11 mouse cellular contexts compared by ENCODE assay signal in the genomic region with DNA sequence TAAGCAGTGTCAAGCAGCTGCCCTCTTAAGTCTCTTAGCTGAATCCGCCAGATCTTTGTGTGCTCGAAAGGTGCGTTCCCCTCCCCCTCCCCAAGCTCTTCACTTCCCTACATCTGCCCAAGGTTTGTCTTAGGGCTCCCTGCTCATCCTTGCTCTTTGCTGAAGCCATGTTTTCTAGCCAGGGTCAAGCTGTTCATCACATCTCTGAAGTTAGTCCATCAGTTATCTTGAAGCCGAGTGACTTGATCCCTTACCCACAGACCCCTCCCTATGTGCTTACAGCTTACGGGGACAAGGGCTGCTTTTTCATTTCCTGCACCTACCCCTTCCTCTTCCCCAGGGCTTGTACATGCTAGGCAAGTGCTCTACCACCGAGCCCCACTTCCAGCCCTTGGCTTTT. TPM values are rescaled to one million over a fixed set of nuclear protein-coding genes. Genes with fewer than 3 reads are reported as not detected.
DNase-seq lines count a peak whose midpoint lies in the region; ATAC-seq and TF ChIP-seq lines count a peak whose summit lies in the region.
"Had no signal": no experiment of that assay in that cellular context is flagged by ENCODE, and none has a peak within 500 bp of the region (broad histone marks: within the 10 kb centered on the region; RNA-seq: fewer than 3 reads in every experiment).

No protein-coding gene starts in this region.

- no peak for DNase-seq in heart, embryonic 10.5 days (ENCODE audit: low spot score)
- DNase-seq in embryonic facial prominence, embryonic 10.5 days (ENCODE audit: low spot score) = no peak
- DNase-seq in midbrain, embryonic 10.5 days (ENCODE audit: low spot score) = peak; percentile 53
- DNase-seq in stomach, postnatal 0 days (ENCODE audit: low spot score) = no peak
- DNase-seq in kidney, adult 18-20 months = no peak

- no peaks in the 10 kb centered on the region for H3K27me3 ChIP-seq in heart, embryonic 14.5 days (ENCODE audit: control insufficient read depth, insufficient read depth, low read length)
- H3K27me3 ChIP-seq in heart, embryonic 10.5 days (ENCODE audit: insufficient read depth, poor library complexity, severe bottlenecking) = no peaks in the 10 kb centered on the region
- H3K27me3 ChIP-seq in embryonic facial prominence, embryonic 10.5 days (replicated peaks; ENCODE audit: low read depth, poor library complexity, severe bottlenecking) = no peaks in the 10 kb centered on the region
- no peaks in the 10 kb centered on the region for H3K27me3 ChIP-seq in midbrain, embryonic 10.5 days (ENCODE audit: low read depth, poor library complexity, severe bottlenecking)
- no peaks in the 10 kb centered on the region for H3K27me3 ChIP-seq in stomach, postnatal 0 days (ENCODE audit: control insufficient read depth, insufficient read depth, low read length)
- H3K27me3 ChIP-seq in kidney, embryonic 16.5 days (ENCODE audit: insufficient read depth, low read length) = no peaks in the 10 kb centered on the region
- H3K27me3 ChIP-seq in kidney, embryonic 15.5 days = no peaks in the 10 kb centered on the region

- peaks cover 0 to 3% of the 10 kb centered on the region in 2 experiments; a peak in 2 of 4 replicates for H3K4me1 ChIP-seq in heart, embryonic 14.5 days (ENCODE audit: control insufficient read depth in 2 of 2, insufficient read depth in 2 of 2, low read length in 2 of 2)
- peaks cover 8% of the 10 kb centered on the region for H3K4me1 ChIP-seq in heart, embryonic 10.5 days
- peaks cover 14% of the 10 kb centered on the region for H3K4me1 ChIP-seq in embryonic facial prominence, embryonic 10.5 days
- H3K4me1 ChIP-seq in midbrain, embryonic 10.5 days = peaks cover 36% of the 10 kb centered on the region
- no peaks in the 10 kb centered on the region for H3K4me1 ChIP-seq in stomach, postnatal 0 days (replicated peaks; ENCODE audit: control insufficient read depth, insufficient read depth)
- H3K4me1 ChIP-seq in kidney, embryonic 16.5 days (ENCODE audit: insufficient read depth, low read length) = 0 out of 2 replicates have a peak, but pooled peaks cover 4% of the 10 kb centered on the region
- peaks cover 9% of the 10 kb centered on the region for H3K4me1 ChIP-seq in kidney, embryonic 15.5 days

- H3K9ac ChIP-seq in heart, embryonic 14.5 days (ENCODE audit: low read length) = 0 out of 2 replicates have a peak overlapping the region, but pooled peaks have one; percentile 3
- no peak overlapping the region for H3K9ac ChIP-seq in stomach, postnatal 0 days (ENCODE audit: low read length)
- H3K9ac ChIP-seq in kidney, embryonic 16.5 days (replicated peaks; ENCODE audit: low read length) = no peak overlapping the region
- H3K9ac ChIP-seq in kidney, embryonic 15.5 days = no peak overlapping the region

- H3K4me3 ChIP-seq in heart, embryonic 14.5 days (ENCODE audit: control insufficient read depth in 1 of 2, insufficient read depth in 1 of 2, low read depth in 1 of 2, low read length in 2 of 2) = 0 out of 4 replicates have a peak overlapping the region, but pooled peaks of 1 of the 2 experiments have one; percentile 4
- no peak overlapping the region for H3K4me3 ChIP-seq in heart, embryonic 10.5 days
- no peak overlapping the region for H3K4me3 ChIP-seq in embryonic facial prominence, embryonic 10.5 days
- peak overlapping the region; percentile 40 for H3K4me3 ChIP-seq in midbrain, embryonic 10.5 days
- no peak overlapping the region for H3K4me3 ChIP-seq in stomach, postnatal 0 days (ENCODE audit: low read depth, low read length)
- H3K4me3 ChIP-seq in kidney, embryonic 16.5 days (ENCODE audit: low read length) = no peak overlapping the region
- H3K4me3 ChIP-seq in kidney, embryonic 15.5 days (replicated peaks) = no peak overlapping the region

- H3K27ac ChIP-seq in heart, embryonic 14.5 days (replicated peaks in 1 of 2; ENCODE audit: control insufficient read depth in 1 of 2, insufficient read depth in 1 of 2, low read depth in 2 of 2, low read length in 2 of 2) = no peak overlapping the region
- H3K27ac ChIP-seq in heart, embryonic 10.5 days = no peak overlapping the region
- peak overlapping the region; percentile 67 for H3K27ac ChIP-seq in embryonic facial prominence, embryonic 10.5 days (replicated peaks)
- H3K27ac ChIP-seq in midbrain, embryonic 10.5 days (replicated peaks) = peak overlapping the region; percentile 84
- peak overlapping the region; percentile 45 for H3K27ac ChIP-seq in stomach, postnatal 0 days (replicated peaks)
- H3K27ac ChIP-seq in kidney, embryonic 16.5 days (ENCODE audit: low read length) = no peak overlapping the region
- H3K27ac ChIP-seq in kidney, embryonic 15.5 days = no peak overlapping the region

- 59% methylated on average over 6 of the region's 6 CpGs for WGBS in heart, embryonic 14.5 days
- WGBS in heart, embryonic 10.5 days = 46% methylated on average over 6 of the region's 6 CpGs
- WGBS in embryonic facial prominence, embryonic 10.5 days = 55% methylated on average over 6 of the region's 6 CpGs
- WGBS in midbrain, embryonic 10.5 days = 32% methylated on average over 6 of the region's 6 CpGs
- WGBS in stomach, postnatal 0 days = 30% methylated on average over 6 of the region's 6 CpGs
- whole genome bisulfite sequencing in kidney, embryonic 16.5 days = 53% methylated on average over 6 of the region's 6 CpGs
- 62% methylated on average over 6 of the region's 6 CpGs for WGBS in kidney, embryonic 15.5 days

- peak overlapping the region; percentile 48 for H3K4me2 ChIP-seq in heart, embryonic 14.5 days (ENCODE audit: low read length)
- peak overlapping the region; percentile 23 for H3K4me2 ChIP-seq in stomach, postnatal 0 days (replicated peaks; ENCODE audit: low read depth)
- H3K4me2 ChIP-seq in kidney, embryonic 16.5 days (replicated peaks; ENCODE audit: low read depth, low read length) = no peak overlapping the region
- H3K4me2 ChIP-seq in kidney, embryonic 15.5 days = no peak overlapping the region

- no peaks in the 10 kb centered on the region for H3K9me3 ChIP-seq in heart, embryonic 14.5 days (ENCODE audit: control insufficient read depth, low read length)
- no peaks in the 10 kb centered on the region for H3K9me3 ChIP-seq in heart, embryonic 10.5 days
- no peaks in the 10 kb centered on the region for H3K9me3 ChIP-seq in embryonic facial prominence, embryonic 10.5 days
- H3K9me3 ChIP-seq in midbrain, embryonic 10.5 days (replicated peaks) = no peaks in the 10 kb centered on the region
- H3K9me3 ChIP-seq in stomach, postnatal 0 days (ENCODE audit: control insufficient read depth, low read length) = no peaks in the 10 kb centered on the region
- H3K9me3 ChIP-seq in kidney, embryonic 16.5 days (ENCODE audit: low read length) = no peaks in the 10 kb centered on the region
- no peaks in the 10 kb centered on the region for H3K9me3 ChIP-seq in kidney, embryonic 15.5 days (replicated peaks)
- H3K9me3 ChIP-seq: megakaryocyte, embryonic 14.5 days had no signal

- ATAC-seq in heart, embryonic 14.5 days (ENCODE audit: insufficient number of reproducible peaks, insufficient read depth, low FRiP score, low read depth) = no peak
- ATAC-seq in stomach, postnatal 0 days (ENCODE audit: low FRiP score, low TSS enrichment) = peak; percentile 10; the same call in 1 of the 2 replicates
- no peak for ATAC-seq in kidney, embryonic 16.5 days (ENCODE audit: low FRiP score, low TSS enrichment)
- no peak for ATAC-seq in kidney, embryonic 15.5 days (replicated peaks; ENCODE audit: low FRiP score)
- ATAC-seq: activated CD4-positive, CD25-positive, alpha-beta regulatory T cell, adult 4 months had no signal

- H3K36me3 ChIP-seq in heart, embryonic 14.5 days (ENCODE audit: control insufficient read depth, insufficient read depth, low read length) = no peaks in the 10 kb centered on the region
- H3K36me3 ChIP-seq in heart, embryonic 10.5 days = no peaks in the 10 kb centered on the region
- no peaks in the 10 kb centered on the region for H3K36me3 ChIP-seq in embryonic facial prominence, embryonic 10.5 days (replicated peaks)
- H3K36me3 ChIP-seq in midbrain, embryonic 10.5 days = no peaks in the 10 kb centered on the region
- H3K36me3 ChIP-seq in stomach, postnatal 0 days (ENCODE audit: control insufficient read depth, insufficient read depth, low read length) = no peaks in the 10 kb centered on the region
- H3K36me3 ChIP-seq in kidney, embryonic 16.5 days (ENCODE audit: insufficient read depth, low read length) = no peaks in the 10 kb centered on the region
- no peaks in the 10 kb centered on the region for H3K36me3 ChIP-seq in kidney, embryonic 15.5 days

- TF ChIP-seq CTCF in stomach, postnatal 0 days (IDR thresholded peaks at IDR 0.05; ENCODE audit: low read depth) = no peak

- TF ChIP-seq EP300 in stomach, postnatal 0 days (optimal IDR thresholded peaks at IDR 0.05) = no peak

RNA-seq across cellular contexts. Expression of a gene that starts 21.4 kb away (rescaled TPM):
- not detected in 2 replicates for polyA plus RNA-seq in heart, embryonic 14.5 days (2014; fragmentation: Nextera tagmentation; extraction: Ambion mirVana)
- not detected in 2 replicates for polyA plus RNA-seq in heart, embryonic 10.5 days (2016; fragmentation: Nextera tagmentation; extraction: Ambion mirVana)
- polyA plus RNA-seq in embryonic facial prominence, embryonic 10.5 days (2016; fragmentation: Nextera tagmentation; extraction: Ambion mirVana) = not detected in 2 replicates
- not detected in 2 replicates for polyA plus RNA-seq in midbrain, embryonic 10.5 days (2016; fragmentation: Nextera tagmentation; extraction: Ambion mirVana)
- not detected in 2 replicates for polyA plus RNA-seq in stomach, postnatal 0 days (2015; fragmentation: Nextera tagmentation; extraction: Ambion mirVana)
- not detected in 2 replicates for polyA plus RNA-seq in kidney, embryonic 16.5 days (2015; fragmentation: Nextera tagmentation; extraction: Ambion mirVana)
- not detected in 2 replicates for polyA plus RNA-seq in kidney, embryonic 15.5 days (2015; fragmentation: Nextera tagmentation; extraction: Ambion mirVana)
- polyA plus RNA-seq: activated CD4-positive, CD25-positive, alpha-beta regulatory T cell, adult 4 months; limb, embryonic 11.5 days had no signal

RNA-seq across cellular contexts. Expression of a gene that starts 22.0 kb away (rescaled TPM):
- polyA plus RNA-seq in heart, embryonic 14.5 days (2014; fragmentation: Nextera tagmentation; extraction: Ambion mirVana) = not detected in 2 replicates
- polyA plus RNA-seq in heart, embryonic 10.5 days (2016; fragmentation: Nextera tagmentation; extraction: Ambion mirVana) = 0.18 and 0.33 TPM in 2 replicates
- polyA plus RNA-seq in embryonic facial prominence, embryonic 10.5 days (2016; fragmentation: Nextera tagmentation; extraction: Ambion mirVana) = 0.45 and 0.74 TPM in 2 replicates
- polyA plus RNA-seq in midbrain, embryonic 10.5 days (2016; fragmentation: Nextera tagmentation; extraction: Ambion mirVana) = 0.62 and 0.67 TPM in 2 replicates
- polyA plus RNA-seq in stomach, postnatal 0 days (2015; fragmentation: Nextera tagmentation; extraction: Ambion mirVana) = 0.15 and 0.25 TPM in 2 replicates
- polyA plus RNA-seq in kidney, embryonic 16.5 days (2015; fragmentation: Nextera tagmentation; extraction: Ambion mirVana) = 0.37 and 0.45 TPM in 2 replicates
- 0.13 and 0.26 TPM in 2 replicates for polyA plus RNA-seq in kidney, embryonic 15.5 days (2015; fragmentation: Nextera tagmentation; extraction: Ambion mirVana)

RNA-seq across cellular contexts. Expression of a gene that starts 50.1 kb away (rescaled TPM):
- 37.5 and 47.5 TPM in 2 replicates for polyA plus RNA-seq in heart, embryonic 14.5 days (2014; fragmentation: Nextera tagmentation; extraction: Ambion mirVana)
- 56.4 and 64.3 TPM in 2 replicates for polyA plus RNA-seq in heart, embryonic 10.5 days (2016; fragmentation: Nextera tagmentation; extraction: Ambion mirVana)
- 77.1 and 80.7 TPM in 2 replicates for polyA plus RNA-seq in embryonic facial prominence, embryonic 10.5 days (2016; fragmentation: Nextera tagmentation; extraction: Ambion mirVana)
- 67.2 and 68.3 TPM in 2 replicates for polyA plus RNA-seq in midbrain, embryonic 10.5 days (2016; fragmentation: Nextera tagmentation; extraction: Ambion mirVana)
- polyA plus RNA-seq in stomach, postnatal 0 days (2015; fragmentation: Nextera tagmentation; extraction: Ambion mirVana) = 26.1 and 31.1 TPM in 2 replicates
- polyA plus RNA-seq in kidney, embryonic 16.5 days (2015; fragmentation: Nextera tagmentation; extraction: Ambion mirVana) = 68.1 and 69.0 TPM in 2 replicates
- 71.7 and 74.7 TPM in 2 replicates for polyA plus RNA-seq in kidney, embryonic 15.5 days (2015; fragmentation: Nextera tagmentation; extraction: Ambion mirVana)

Comparison
In these comparisons a context has a peak if more than half of its experiments do, and no peak if none do; other contexts are left out.
1. H3K27ac ChIP-seq: peak in embryonic facial prominence, embryonic 10.5 days (single experiment), midbrain, embryonic 10.5 days (single experiment) and stomach, postnatal 0 days (single experiment); none in heart, embryonic 14.5 days (0 of 2), heart, embryonic 10.5 days (single experiment), kidney, embryonic 16.5 days (single experiment) and kidney, embryonic 15.5 days (single experiment).
2. H3K4me2 ChIP-seq: peak in heart, embryonic 14.5 days (single experiment) and stomach, postnatal 0 days (single experiment); none in kidney, embryonic 16.5 days (single experiment) and kidney, embryonic 15.5 days (single experiment).